Mouse (Mus musculus): ENCODE results near the gene Eral1. TPM values are rescaled to one million over a fixed set of nuclear protein-coding genes. Genes with fewer than 3 reads are reported as not detected.
A peak's percentile ranks its signal among the peaks of the same experiment; 100 is the strongest.

Gene Eral1
- polyA plus RNA-seq, 1 experiment from 2014 or later = 33.0 TPM

- 88% methylated on average over 4 of the region's 4 CpGs for WGBS
- Histone ChIP-seq H3K27me3 (no peaks in the 10 kb centered on the region), H3K27ac (no peak overlapping the region), H3K4me2 (no peak overlapping the region), H3K9me3 (replicated peaks) (no peaks in the 10 kb centered on the region), H3K36me3 (ENCODE audit: poor library complexity, severe bottlenecking) (peaks cover 64% of the 10 kb centered on the region), H3K4me1 (peaks cover 9% of the 10 kb centered on the region), H3K9ac (no peak overlapping the region), H3K4me3 (no peak overlapping the region)
- ATAC-seq = no peak
Measured at GRCm38 (mm10) chr11:78074666-78075065, 5.5 kb downstream of the Eral1 start.

- H3K36me3 ChIP-seq (ENCODE audit: poor library complexity, severe bottlenecking) = peaks cover 64% of the 10 kb centered on the region
Measured at GRCm38 (mm10) chr11:78074277-78074652, 5.9 kb downstream of the Eral1 start.

GRCm38 (mm10) chr11:78073577-78074276 is 6.5 kb downstream of the Eral1 start:
- ATAC-seq = no peak
- H3K27me3 ChIP-seq = no peaks in the 10 kb centered on the region
- WGBS = 89% methylated on average over 9 of the region's 9 CpGs
- H3K4me1 ChIP-seq = no peaks in the 10 kb centered on the region
- no peak overlapping the region for H3K4me3 ChIP-seq
- H3K9me3 ChIP-seq (replicated peaks) = no peaks in the 10 kb centered on the region
- no peak overlapping the region for H3K4me2 ChIP-seq
- H3K27ac ChIP-seq = no peak overlapping the region
- no peak overlapping the region for H3K9ac ChIP-seq
- H3K36me3 ChIP-seq (ENCODE audit: poor library complexity, severe bottlenecking) = peaks cover 64% of the 10 kb centered on the region

More at GRCm38 (mm10) chr11:78074277-78074652, 5.9 kb downstream of the Eral1 start:
- 93% methylated on average over 2 of the region's 2 CpGs for WGBS
- H3K27ac ChIP-seq = no peak overlapping the region
- H3K4me1 ChIP-seq = peaks cover 5% of the 10 kb centered on the region
- H3K4me3 ChIP-seq = no peak overlapping the region
- H3K4me2 ChIP-seq = no peak overlapping the region
- H3K27me3 ChIP-seq = no peaks in the 10 kb centered on the region
- H3K9me3 ChIP-seq (replicated peaks) = no peaks in the 10 kb centered on the region
- no peak for ATAC-seq
- H3K9ac ChIP-seq = no peak overlapping the region

GRCm38 (mm10) chr11:78072425-78073130 is 7.6 kb downstream of the Eral1 start:
- no peaks in the 10 kb centered on the region for H3K4me1 ChIP-seq
- no peak overlapping the region for H3K4me3 ChIP-seq
- H3K36me3 ChIP-seq (ENCODE audit: poor library complexity, severe bottlenecking) = peaks cover 63% of the 10 kb centered on the region
- no peak for ATAC-seq
- no peak overlapping the region for H3K4me2 ChIP-seq
- no peaks in the 10 kb centered on the region for H3K9me3 ChIP-seq (replicated peaks)
- 28% methylated on average over 6 of the region's 6 CpGs for WGBS
- no peak overlapping the region for H3K27ac ChIP-seq
- no peaks in the 10 kb centered on the region for H3K27me3 ChIP-seq
- no peak overlapping the region for H3K9ac ChIP-seq

GRCm38 (mm10) chr11:78071938-78072337 is 8.2 kb downstream of the Eral1 start:
- WGBS = 83% methylated on average over 5 of the region's 5 CpGs
- Histone ChIP-seq H3K27me3 (no peaks in the 10 kb centered on the region), H3K9ac (no peak overlapping the region), H3K4me3 (no peak overlapping the region), H3K4me2 (no peak overlapping the region), H3K4me1 (no peaks in the 10 kb centered on the region), H3K9me3 (replicated peaks) (no peaks in the 10 kb centered on the region), H3K27ac (no peak overlapping the region), H3K36me3 (ENCODE audit: poor library complexity, severe bottlenecking) (peaks cover 59% of the 10 kb centered on the region)
- ATAC-seq = no peak

- Histone ChIP-seq H3K27me3 (no peaks in the 10 kb centered on the region), H3K9ac (no peak overlapping the region), H3K27ac (no peak overlapping the region), H3K4me3 (no peak overlapping the region), H3K9me3 (replicated peaks) (no peaks in the 10 kb centered on the region), H3K4me1 (no peaks in the 10 kb centered on the region), H3K36me3 (ENCODE audit: poor library complexity, severe bottlenecking) (peaks cover 36% of the 10 kb centered on the region), H3K4me2 (no peak overlapping the region)
- no peak for ATAC-seq
- WGBS = 88% methylated on average over 6 of the region's 6 CpGs
Measured at GRCm38 (mm10) chr11:78069646-78070045, 10.5 kb downstream of the Eral1 start.

- H3K27me3 ChIP-seq = no peaks in the 10 kb centered on the region
- no peak for ATAC-seq
- no peak overlapping the region for H3K4me3 ChIP-seq
- no peak overlapping the region for H3K27ac ChIP-seq
- no peaks in the 10 kb centered on the region for H3K4me1 ChIP-seq
- H3K4me2 ChIP-seq = no peak overlapping the region
- H3K9ac ChIP-seq = no peak overlapping the region
- H3K36me3 ChIP-seq (ENCODE audit: poor library complexity, severe bottlenecking) = peaks cover 31% of the 10 kb centered on the region
- WGBS = 85% methylated on average over 5 of the region's 5 CpGs
- H3K9me3 ChIP-seq (replicated peaks) = no peaks in the 10 kb centered on the region
Measured at GRCm38 (mm10) chr11:78069130-78069529, 11.1 kb downstream of the Eral1 start.

- Histone ChIP-seq H3K27me3 (no peaks in the 10 kb centered on the region), H3K4me1 (no peaks in the 10 kb centered on the region), H3K36me3 (ENCODE audit: poor library complexity, severe bottlenecking) (peaks cover 15% of the 10 kb centered on the region), H3K4me3 (no peak overlapping the region), H3K9ac (no peak overlapping the region), H3K9me3 (replicated peaks) (no peaks in the 10 kb centered on the region), H3K4me2 (no peak overlapping the region), H3K27ac (no peak overlapping the region)
- WGBS = 81% methylated on average over 5 of the region's 5 CpGs
- ATAC-seq = no peak
Measured at GRCm38 (mm10) chr11:78067566-78067965, 12.6 kb downstream of the Eral1 start.

GRCm38 (mm10) chr11:78066641-78067040 is 13.5 kb downstream of the Eral1 start:
- H3K4me3 ChIP-seq = no peak overlapping the region
- H3K9ac ChIP-seq = no peak overlapping the region
- H3K27me3 ChIP-seq = no peaks in the 10 kb centered on the region
- ATAC-seq = no peak
- H3K27ac ChIP-seq = no peak overlapping the region
- H3K36me3 ChIP-seq (ENCODE audit: poor library complexity, severe bottlenecking) = peaks cover 6% of the 10 kb centered on the region; the same call in 1 of the 2 replicates
- 76% methylated on average over 2 of the region's 2 CpGs for WGBS
- H3K4me1 ChIP-seq = no peaks in the 10 kb centered on the region
- no peak overlapping the region for H3K4me2 ChIP-seq
- no peaks in the 10 kb centered on the region for H3K9me3 ChIP-seq (replicated peaks)

GRCm38 (mm10) chr11:78065906-78066305 is 14.3 kb downstream of the Eral1 start:
- Histone ChIP-seq H3K4me2 (no peak overlapping the region), H3K9ac (no peak overlapping the region), H3K9me3 (replicated peaks) (no peaks in the 10 kb centered on the region), H3K27me3 (no peaks in the 10 kb centered on the region), H3K4me1 (no peaks in the 10 kb centered on the region), H3K4me3 (no peak overlapping the region), H3K36me3 (ENCODE audit: poor library complexity, severe bottlenecking) (peaks cover 4% of the 10 kb centered on the region; the same call in 1 of the 2 replicates), H3K27ac (no peak overlapping the region)
- no peak for ATAC-seq
- WGBS = 54% methylated on average over 2 of the region's 2 CpGs

- Histone ChIP-seq H3K36me3 (ENCODE audit: poor library complexity, severe bottlenecking) (peaks cover 25% of the 10 kb centered on the region), H3K4me1 (no peaks in the 10 kb centered on the region), H3K27ac (no peak overlapping the region), H3K27me3 (no peaks in the 10 kb centered on the region), H3K9me3 (replicated peaks) (no peaks in the 10 kb centered on the region), H3K9ac (no peak overlapping the region), H3K4me2 (no peak overlapping the region), H3K4me3 (no peak overlapping the region)
- 92% methylated on average over 1 of the region's 1 CpGs for WGBS
- no peak for ATAC-seq
Measured at GRCm38 (mm10) chr11:78062563-78062962, 17.6 kb downstream of the Eral1 start.

- Histone ChIP-seq H3K4me2 (no peak overlapping the region), H3K9me3 (replicated peaks) (no peaks in the 10 kb centered on the region), H3K27ac (no peak overlapping the region), H3K27me3 (no peaks in the 10 kb centered on the region), H3K4me1 (no peaks in the 10 kb centered on the region), H3K9ac (no peak overlapping the region), H3K36me3 (ENCODE audit: poor library complexity, severe bottlenecking) (peaks cover 49% of the 10 kb centered on the region), H3K4me3 (no peak overlapping the region)
- peak; percentile 81 for ATAC-seq
- 57% methylated on average over 9 of the region's 9 CpGs for WGBS
Measured at GRCm38 (mm10) chr11:78059833-78060757, 20.1 kb downstream of the Eral1 start.

All from forebrain, embryonic 13.5 days (tissue).